Mouse (Mus musculus): ENCODE measurements at regions not wholly inside any gene's neighbourhood (a gene's known extent, or its start where the extent isn't known, plus 50 kb on each side); places are given as distances from the start of the nearest gene placed in this dataset.

GRCm38 (mm10) chr12:54273506-54273905, 69.8 kb upstream of the Egln3 start:
- no peak overlapping the region for H3K4me2 ChIP-seq (ENCODE audit: low read depth, low read length, severe bottlenecking)
- ATAC-seq (replicated peaks; ENCODE audit: low FRiP score) (no peak), DNase-seq (ENCODE audit: low spot score) (no peak)
- H3K9me3 ChIP-seq (ENCODE audit: control insufficient read depth, low read length) = no peaks in the 10 kb centered on the region
- H3K36me3 ChIP-seq (ENCODE audit: control insufficient read depth, insufficient read depth, low read length) = no peaks in the 10 kb centered on the region
- no peak overlapping the region for H3K9ac ChIP-seq (ENCODE audit: low read length)
- no peaks in the 10 kb centered on the region for H3K27me3 ChIP-seq (ENCODE audit: control insufficient read depth, insufficient read depth, low read length)
- no peaks in the 10 kb centered on the region for H3K4me1 ChIP-seq (replicated peaks; ENCODE audit: control insufficient read depth, insufficient read depth, low read length)
- no peak overlapping the region for H3K27ac ChIP-seq (ENCODE audit: low read depth, low read length)
- 90% methylated on average over 4 of the region's 4 CpGs for WGBS
- no peak overlapping the region for H3K4me3 ChIP-seq (ENCODE audit: low read depth, low read length)

- H3K4me1 ChIP-seq (replicated peaks; ENCODE audit: control insufficient read depth, insufficient read depth, low read length) = no peaks in the 10 kb centered on the region
- no peak overlapping the region for H3K4me2 ChIP-seq (ENCODE audit: low read depth, low read length, severe bottlenecking)
- no peak overlapping the region for H3K4me3 ChIP-seq (ENCODE audit: low read depth, low read length)
- no peak overlapping the region for H3K27ac ChIP-seq (ENCODE audit: low read depth, low read length)
- 85% methylated on average over 6 of the region's 6 CpGs for WGBS
- no peaks in the 10 kb centered on the region for H3K36me3 ChIP-seq (ENCODE audit: control insufficient read depth, insufficient read depth, low read length)
- DNase-seq (ENCODE audit: low spot score) (no peak), ATAC-seq (replicated peaks; ENCODE audit: low FRiP score) (no peak)
- H3K9me3 ChIP-seq (ENCODE audit: control insufficient read depth, low read length) = no peaks in the 10 kb centered on the region
- no peak overlapping the region for H3K9ac ChIP-seq (ENCODE audit: low read length)
- no peaks in the 10 kb centered on the region for H3K27me3 ChIP-seq (ENCODE audit: control insufficient read depth, insufficient read depth, low read length)
These were observed 69.0 kb upstream of the Egln3 start for GRCm38 (mm10) chr12:54272696-54273095.

GRCm38 (mm10) chr12:54272226-54272625, 68.6 kb upstream of the Egln3 start:
- no peak for DNase-seq (ENCODE audit: low spot score)
- WGBS = 68% methylated on average over 2 of the region's 2 CpGs
- H3K27me3 ChIP-seq (ENCODE audit: control insufficient read depth, insufficient read depth, low read length) = no peaks in the 10 kb centered on the region

GRCm38 (mm10) chr12:54265852-54266251, 62.2 kb upstream of the Egln3 start:
- 93% methylated on average over 3 of the region's 3 CpGs for WGBS
- Histone ChIP-seq H3K4me3 (ENCODE audit: low read depth, low read length) (no peak overlapping the region), H3K27me3 (ENCODE audit: control insufficient read depth, insufficient read depth, low read length) (no peaks in the 10 kb centered on the region), H3K4me1 (replicated peaks; ENCODE audit: control insufficient read depth, insufficient read depth, low read length) (peaks cover 8% of the 10 kb centered on the region; the same call in 1 of the 2 replicates), H3K27ac (ENCODE audit: low read depth, low read length) (no peak overlapping the region), H3K9ac (ENCODE audit: low read length) (no peak overlapping the region), H3K4me2 (ENCODE audit: low read depth, low read length, severe bottlenecking) (no peak overlapping the region), H3K36me3 (ENCODE audit: control insufficient read depth, insufficient read depth, low read length) (no peaks in the 10 kb centered on the region), H3K9me3 (ENCODE audit: control insufficient read depth, low read length) (no peaks in the 10 kb centered on the region)
- ATAC-seq (replicated peaks; ENCODE audit: low FRiP score) = no peak
- no peak for DNase-seq (ENCODE audit: low spot score)

More at GRCm38 (mm10) chr12:54272226-54272625, 68.6 kb upstream of the Egln3 start:
- Histone ChIP-seq H3K9ac (ENCODE audit: low read length) (no peak overlapping the region), H3K27ac (ENCODE audit: low read depth, low read length) (no peak overlapping the region), H3K4me3 (ENCODE audit: low read depth, low read length) (no peak overlapping the region), H3K9me3 (ENCODE audit: control insufficient read depth, low read length) (no peaks in the 10 kb centered on the region), H3K36me3 (ENCODE audit: control insufficient read depth, insufficient read depth, low read length) (no peaks in the 10 kb centered on the region), H3K4me2 (ENCODE audit: low read depth, low read length, severe bottlenecking) (no peak overlapping the region), H3K4me1 (replicated peaks; ENCODE audit: control insufficient read depth, insufficient read depth, low read length) (no peaks in the 10 kb centered on the region)
- no peak for ATAC-seq (replicated peaks; ENCODE audit: low FRiP score)

GRCm38 (mm10) chr12:54264893-54265835, 61.5 kb upstream of the Egln3 start:
- Histone ChIP-seq H3K9ac (ENCODE audit: low read length) (no peak overlapping the region), H3K27ac (ENCODE audit: low read depth, low read length) (no peak overlapping the region)

GRCm38 (mm10) chr12:54264418-54264733, 60.7 kb upstream of the Egln3 start:
- H3K9ac ChIP-seq (ENCODE audit: low read length) = no peak overlapping the region
- H3K27ac ChIP-seq (ENCODE audit: low read depth, low read length) = no peak overlapping the region
- H3K9me3 ChIP-seq (ENCODE audit: control insufficient read depth, low read length) = no peaks in the 10 kb centered on the region
- H3K36me3 ChIP-seq (ENCODE audit: control insufficient read depth, insufficient read depth, low read length) = no peaks in the 10 kb centered on the region
- DNase-seq (ENCODE audit: low spot score) (no peak), ATAC-seq (replicated peaks; ENCODE audit: low FRiP score) (no peak)
- no peak overlapping the region for H3K4me3 ChIP-seq (ENCODE audit: low read depth, low read length)
- WGBS = 59% methylated on average over 4 of the region's 4 CpGs
- peaks cover 8% of the 10 kb centered on the region; the same call in 1 of the 2 replicates for H3K4me1 ChIP-seq (replicated peaks; ENCODE audit: control insufficient read depth, insufficient read depth, low read length)
- no peaks in the 10 kb centered on the region for H3K27me3 ChIP-seq (ENCODE audit: control insufficient read depth, insufficient read depth, low read length)
- no peak overlapping the region for H3K4me2 ChIP-seq (ENCODE audit: low read depth, low read length, severe bottlenecking)

More at GRCm38 (mm10) chr12:54264893-54265835, 61.5 kb upstream of the Egln3 start:
- ATAC-seq (replicated peaks; ENCODE audit: low FRiP score) (no peak), DNase-seq (ENCODE audit: low spot score) (peak; percentile 43)
- Histone ChIP-seq H3K27me3 (ENCODE audit: control insufficient read depth, insufficient read depth, low read length) (no peaks in the 10 kb centered on the region), H3K4me2 (ENCODE audit: low read depth, low read length, severe bottlenecking) (no peak overlapping the region), H3K36me3 (ENCODE audit: control insufficient read depth, insufficient read depth, low read length) (no peaks in the 10 kb centered on the region), H3K4me1 (replicated peaks; ENCODE audit: control insufficient read depth, insufficient read depth, low read length) (peaks cover 8% of the 10 kb centered on the region; the same call in 1 of the 2 replicates), H3K9me3 (ENCODE audit: control insufficient read depth, low read length) (no peaks in the 10 kb centered on the region), H3K4me3 (ENCODE audit: low read depth, low read length) (no peak overlapping the region)
- 59% methylated on average over 14 of the region's 14 CpGs for WGBS

- WGBS = 67% methylated on average over 13 of the region's 13 CpGs
- ATAC-seq (replicated peaks; ENCODE audit: low FRiP score) (0 out of 2 replicates have a peak, but pooled peaks have one; percentile 42), DNase-seq (ENCODE audit: low spot score) (peak; percentile 49)
- H3K27ac ChIP-seq (ENCODE audit: low read depth, low read length) = no peak overlapping the region
- no peaks in the 10 kb centered on the region for H3K27me3 ChIP-seq (ENCODE audit: control insufficient read depth, insufficient read depth, low read length)
- H3K9me3 ChIP-seq (ENCODE audit: control insufficient read depth, low read length) = no peaks in the 10 kb centered on the region
- H3K4me2 ChIP-seq (ENCODE audit: low read depth, low read length, severe bottlenecking) = no peak overlapping the region
- peaks cover 8% of the 10 kb centered on the region; the same call in 1 of the 2 replicates for H3K4me1 ChIP-seq (replicated peaks; ENCODE audit: control insufficient read depth, insufficient read depth, low read length)
- no peak overlapping the region for H3K4me3 ChIP-seq (ENCODE audit: low read depth, low read length)
- H3K9ac ChIP-seq (ENCODE audit: low read length) = no peak overlapping the region
- H3K36me3 ChIP-seq (ENCODE audit: control insufficient read depth, insufficient read depth, low read length) = no peaks in the 10 kb centered on the region
These were observed 60.2 kb upstream of the Egln3 start for GRCm38 (mm10) chr12:54263733-54264417.

- DNase-seq (ENCODE audit: low spot score) (peak; percentile 20), ATAC-seq (replicated peaks; ENCODE audit: low FRiP score) (no peak)
- no peaks in the 10 kb centered on the region for H3K27me3 ChIP-seq (ENCODE audit: control insufficient read depth, insufficient read depth, low read length)
- H3K4me2 ChIP-seq (ENCODE audit: low read depth, low read length, severe bottlenecking) = no peak overlapping the region
- H3K27ac ChIP-seq (ENCODE audit: low read depth, low read length) = no peak overlapping the region
- WGBS = 76% methylated on average over 11 of the region's 11 CpGs
- H3K36me3 ChIP-seq (ENCODE audit: control insufficient read depth, insufficient read depth, low read length) = no peaks in the 10 kb centered on the region
- H3K4me3 ChIP-seq (ENCODE audit: low read depth, low read length) = no peak overlapping the region
- no peaks in the 10 kb centered on the region for H3K9me3 ChIP-seq (ENCODE audit: control insufficient read depth, low read length)
- H3K9ac ChIP-seq (ENCODE audit: low read length) = no peak overlapping the region
- peaks cover 8% of the 10 kb centered on the region; the same call in 1 of the 2 replicates for H3K4me1 ChIP-seq (replicated peaks; ENCODE audit: control insufficient read depth, insufficient read depth, low read length)
These were observed 58.8 kb upstream of the Egln3 start for GRCm38 (mm10) chr12:54262236-54263005.
